8 mouse cellular contexts compared by ENCODE assay signal in genomic region chr2:27425161-27425611, GRCm38 (mm10). TPM values are rescaled to one million over a fixed set of nuclear protein-coding genes. Genes with fewer than 3 reads are reported as not detected.
DNase-seq lines count a peak whose midpoint lies in the region; ATAC-seq and TF ChIP-seq lines count a peak whose summit lies in the region.

No protein-coding gene starts in this region.

- peak overlapping the region; percentile 84 for H3K9ac ChIP-seq in liver, adult 2 months (ENCODE audit: low read depth, low read length)
- H3K9ac ChIP-seq in neural tube, embryonic 12.5 days = peak overlapping the region; percentile 95

- peak overlapping the region; percentile 98 for H3K27ac ChIP-seq in hindbrain, embryonic 10.5 days
- H3K27ac ChIP-seq in liver, adult 2 months (replicated peaks; ENCODE audit: insufficient read depth, low read depth, low read length) = peak overlapping the region; percentile 76; the same call in 1 of the 2 replicates
- peak overlapping the region; percentile 43; the same call in 1 of the 2 replicates for H3K27ac ChIP-seq in neural tube, embryonic 12.5 days

- TF ChIP-seq POLR2A in liver, adult 2 months (IDR thresholded peaks at IDR 0.05; ENCODE audit: extremely low read depth, insufficient read depth, low read length) = no peak

- intact Hi-C loops in gastrocnemius, postnatal 14 days (cut with DNase I; ENCODE audit: low total_unique reads) = no loop called here

- 0 out of 2 replicates have a peak, but pooled peaks have one; percentile 7 for ATAC-seq in neural tube, embryonic 12.5 days (ENCODE audit: low FRiP score, low read depth)

- peaks cover 72% of the 10 kb centered on the region for H3K4me1 ChIP-seq in hindbrain, embryonic 10.5 days (replicated peaks)
- H3K4me1 ChIP-seq in liver, adult 2 months (ENCODE audit: control insufficient read depth, insufficient read depth, low read length) = peaks cover 26% of the 10 kb centered on the region
- H3K4me1 ChIP-seq in neural tube, embryonic 12.5 days = peaks cover 61% of the 10 kb centered on the region

- WGBS in hindbrain, embryonic 10.5 days = under 1% methylated on average over 20 of the region's 20 CpGs
- WGBS in liver, adult 2 months = 3% methylated on average over 20 of the region's 20 CpGs
- under 1% methylated on average over 20 of the region's 20 CpGs for WGBS in neural tube, embryonic 12.5 days

- H3K79me2 ChIP-seq in liver, adult 2 months (ENCODE audit: control insufficient read depth, insufficient read depth, low read length) = peaks cover 52% of the 10 kb centered on the region

- H3K4me2 ChIP-seq in neural tube, embryonic 12.5 days (replicated peaks) = peak overlapping the region; percentile 98

- DNase-seq in gastrocnemius, postnatal 14 days = peak; percentile 28
- no peak for DNase-seq in gastrocnemius, postnatal 25 days
- DNase-seq in embryo, embryonic 10 days (ENCODE audit: low spot score) = peak; percentile 81
- peak; percentile 78 for DNase-seq in hindbrain, embryonic 10.5 days (ENCODE audit: low spot score)
- no peak for DNase-seq in liver, adult 2 months (ENCODE audit: extremely low read depth, low read depth, low spot score)
- no peak for DNase-seq in layer of hippocampus, postnatal 10 days (ENCODE audit: low spot score in 2 of 2)
- DNase-seq in urinary bladder, postnatal 14 days (ENCODE audit: low spot score) = no peak

- TF ChIP-seq CTCF in liver, adult 2 months (IDR thresholded peaks at IDR 0.05; ENCODE audit: low read depth, low read length) = no peak

- no peaks in the 10 kb centered on the region for H3K9me3 ChIP-seq in hindbrain, embryonic 10.5 days
- H3K9me3 ChIP-seq in neural tube, embryonic 12.5 days = no peaks in the 10 kb centered on the region

- H3K27me3 ChIP-seq in hindbrain, embryonic 10.5 days (ENCODE audit: insufficient read depth, poor library complexity, severe bottlenecking) = no peaks in the 10 kb centered on the region
- H3K27me3 ChIP-seq in liver, adult 2 months (ENCODE audit: control insufficient read depth, insufficient read depth, low read length) = no peaks in the 10 kb centered on the region
- no peaks in the 10 kb centered on the region for H3K27me3 ChIP-seq in neural tube, embryonic 12.5 days (replicated peaks)

- peak overlapping the region; percentile 96 for H3K4me3 ChIP-seq in hindbrain, embryonic 10.5 days
- peak overlapping the region; percentile 96 for H3K4me3 ChIP-seq in liver, adult 2 months (ENCODE audit: insufficient read depth, low read depth, low read length)
- H3K4me3 ChIP-seq in neural tube, embryonic 12.5 days = peak overlapping the region; percentile 97

- H3K36me3 ChIP-seq in hindbrain, embryonic 10.5 days = peaks cover 25% of the 10 kb centered on the region
- no peaks in the 10 kb centered on the region for H3K36me3 ChIP-seq in liver, adult 2 months (ENCODE audit: control insufficient read depth, insufficient read depth, low read length)
- 0 out of 2 replicates have a peak, but pooled peaks cover 3% of the 10 kb centered on the region for H3K36me3 ChIP-seq in neural tube, embryonic 12.5 days

RNA-seq across cellular contexts. Expression of gene Vav2, which starts 1.6 kb away (rescaled TPM):
- total RNA-seq in gastrocnemius, postnatal 14 days (2021) = 1 to 10 TPM; 3.2 to 4.0 TPM
- total RNA-seq in gastrocnemius, postnatal 25 days (2021) = 1 to 10 TPM; 2.4 to 4.4 TPM
- polyA plus RNA-seq in hindbrain, embryonic 10.5 days (2016; fragmentation: Nextera tagmentation; extraction: Ambion mirVana) = 13.6 and 16.9 TPM in 2 replicates
- 17.6 and 22.1 TPM in 2 replicates for total RNA-seq in liver, adult 2 months (2014; rRNA removed)
- polyA plus RNA-seq in liver, adult 2 months (2012; rRNA removed) = 25.1 and 26.0 TPM in 2 replicates
- polyA plus RNA-seq in neural tube, embryonic 12.5 days (2016; fragmentation: Nextera tagmentation; extraction: Ambion mirVana) = 25.3 and 29.9 TPM in 2 replicates
- 10 to 100 TPM; 30.3 to 33.4 TPM for total RNA-seq in layer of hippocampus, postnatal 10 days (2021)

RNA-seq across cellular contexts. Expression of gene Brd3os, which starts 16.9 kb away (rescaled TPM):
- 1 to 10 TPM in 1 of 2 experiments, under 1 TPM in 1; 1.00 to 1.4 TPM for total RNA-seq in gastrocnemius, postnatal 14 days (2021)
- total RNA-seq in gastrocnemius, postnatal 25 days (2021) = 1 to 10 TPM in 1 of 2 experiments, under 1 TPM in 1; 0.74 to 1.3 TPM
- 9.9 and 16.5 TPM in 2 replicates for polyA plus RNA-seq in hindbrain, embryonic 10.5 days (2016; fragmentation: Nextera tagmentation; extraction: Ambion mirVana)
- total RNA-seq in liver, adult 2 months (2014; rRNA removed) = 0.09 and 0.40 TPM in 2 replicates
- polyA plus RNA-seq in liver, adult 2 months (2012; rRNA removed) = 0.61 and 0.82 TPM in 2 replicates
- polyA plus RNA-seq in neural tube, embryonic 12.5 days (2016; fragmentation: Nextera tagmentation; extraction: Ambion mirVana) = 19.4 and 19.5 TPM in 2 replicates
- 10 to 100 TPM; 25.3 to 26.6 TPM for total RNA-seq in layer of hippocampus, postnatal 10 days (2021)

Comparison
In these comparisons a context has a peak if more than half of its experiments do, and no peak if none do; other contexts are left out.
1. DNase-seq: peak in gastrocnemius, postnatal 14 days (single experiment), embryo, embryonic 10 days (single experiment) and hindbrain, embryonic 10.5 days (single experiment); none in gastrocnemius, postnatal 25 days (single experiment), liver, adult 2 months (single experiment), layer of hippocampus, postnatal 10 days (0 of 2) and urinary bladder, postnatal 14 days (single experiment).
2. H3K27ac ChIP-seq: peak in every context shown above with its lines; median percentile 98 in hindbrain, embryonic 10.5 days; 76 in liver, adult 2 months; 43 in neural tube, embryonic 12.5 days.
3. RNA of gene Brd3os, which starts 16.9 kb away (total RNA-seq): 25.3 to 26.6 TPM in layer of hippocampus, postnatal 10 days; 1.00 to 1.4 TPM in gastrocnemius, postnatal 14 days, 0.74 to 1.3 TPM in gastrocnemius, postnatal 25 days and 0.09 to 0.40 TPM in liver, adult 2 months; every median in the first group is over 10 times any median in the second.
4. Peak in every context shown above with its lines, with median percentiles within 50 percentile points of each other: H3K4me3 ChIP-seq.